Comparison of ENCODE assay signal across 14 mouse cellular contexts in the genomic region with DNA sequence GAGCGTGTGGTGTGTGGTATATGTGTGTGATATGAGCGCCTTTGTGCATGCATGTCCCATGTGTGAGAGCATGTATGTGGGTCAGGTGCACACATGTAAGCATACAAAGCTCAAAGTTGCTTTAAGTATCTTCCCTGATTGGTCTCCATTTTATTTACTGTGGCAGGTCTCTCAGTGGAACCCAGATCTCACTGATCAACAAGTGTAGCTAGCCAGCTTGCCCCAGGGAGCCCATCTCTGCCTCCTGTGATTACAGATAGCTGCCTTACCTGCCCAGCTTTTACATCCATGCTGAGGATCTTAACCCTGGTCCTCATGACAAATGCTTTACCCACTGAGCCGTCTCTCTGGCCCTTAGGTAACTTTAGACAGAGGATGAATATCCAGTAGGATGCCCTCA.
"Had no signal": no experiment of that assay in that cellular context is flagged by ENCODE, and none has a peak within 500 bp of the region (broad histone marks: within the 10 kb centered on the region; RNA-seq: fewer than 3 reads in every experiment).

No protein-coding gene starts in this region.

- DNase-seq: kidney, adult 18-20 months; kidney, postnatal 25 days; layer of hippocampus, adult 9-11 months; lung, embryonic 14.5 days; midbrain, embryonic 14.5 days; thymus, adult 2 months; thymus, postnatal 14 days; thymus, postnatal 4 days had no signal

- H3K4me2 ChIP-seq: limb, embryonic 13.5 days; lung, embryonic 14.5 days had no signal

- H3K9ac ChIP-seq: limb, embryonic 13.5 days; lung, embryonic 14.5 days had no signal

- H3K27me3 ChIP-seq: limb, embryonic 13.5 days had no signal

- H3K9me3 ChIP-seq: limb, embryonic 10.5 days; limb, embryonic 13.5 days had no signal

- H3K27ac ChIP-seq: kidney, postnatal 0 days; layer of hippocampus, adult 2 months; limb, embryonic 10.5 days; limb, embryonic 13.5 days; macrophage; stomach, postnatal 0 days had no signal

- H3K4me3 ChIP-seq: layer of hippocampus, adult 2 months; limb, embryonic 10.5 days; limb, embryonic 13.5 days had no signal
